Mouse (Mus musculus) left cerebral cortex, adult 9 months (tissue): ENCODE results near the gene Gatb.

ENCODE experiments used
- DNase-seq, 2 experiments: peaks; one replicate each; pipeline ENCODE4 v3.0.0; 2022; ENCODE audit warnings: low spot score in 2 of 2

Gene Gatb

DNA sequence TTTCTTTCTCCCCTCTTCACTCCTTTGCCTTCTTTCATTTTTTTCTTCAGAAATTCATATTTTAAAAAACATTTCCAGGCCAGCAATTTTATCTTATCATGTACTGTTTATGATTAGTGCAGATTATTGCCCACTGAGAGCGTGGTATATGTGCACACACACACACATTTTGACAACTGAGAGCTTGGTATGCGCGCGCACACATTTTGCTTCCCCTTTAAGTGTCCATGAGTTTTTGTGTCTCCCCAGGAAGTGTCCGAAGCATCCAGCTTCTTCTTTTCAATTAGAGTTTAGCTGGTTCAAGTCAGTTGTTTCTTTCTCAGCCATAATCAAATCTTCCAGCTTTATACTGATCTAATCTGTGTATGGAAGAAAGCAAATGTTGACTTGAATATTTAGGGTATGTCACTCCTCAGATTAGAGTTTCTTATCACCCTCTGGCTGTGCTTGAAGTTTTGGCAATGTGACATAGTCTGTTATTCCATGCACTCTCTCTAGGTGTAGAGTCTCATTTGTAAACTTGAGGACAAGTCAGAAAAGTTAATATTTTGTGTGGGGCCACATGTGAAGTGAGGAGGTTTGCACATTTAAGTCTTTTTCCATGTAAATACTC lies 18.8 kb downstream of the Gatb start:
- no peak for DNase-seq

DNA sequence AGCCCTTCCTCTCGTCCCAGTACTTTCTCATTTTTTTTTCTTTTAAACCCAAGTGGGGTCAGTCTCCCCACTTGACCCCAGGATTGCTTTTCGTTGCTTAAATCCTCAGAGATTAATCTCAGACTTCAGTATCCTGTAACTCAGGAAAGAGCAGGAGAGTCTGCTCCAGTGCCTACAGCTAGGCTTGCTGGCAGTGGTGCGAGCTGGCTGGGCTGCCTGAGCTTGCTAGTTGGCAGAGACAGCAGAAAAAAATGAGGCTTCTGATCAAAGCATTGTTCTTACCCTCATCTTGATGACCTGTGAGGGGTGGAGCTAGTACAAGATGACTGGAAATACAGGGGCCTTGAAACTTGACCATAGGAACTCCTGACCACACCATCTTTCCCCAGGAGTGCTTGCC lies 20.5 kb downstream of the Gatb start:
- no peak for DNase-seq

DNA sequence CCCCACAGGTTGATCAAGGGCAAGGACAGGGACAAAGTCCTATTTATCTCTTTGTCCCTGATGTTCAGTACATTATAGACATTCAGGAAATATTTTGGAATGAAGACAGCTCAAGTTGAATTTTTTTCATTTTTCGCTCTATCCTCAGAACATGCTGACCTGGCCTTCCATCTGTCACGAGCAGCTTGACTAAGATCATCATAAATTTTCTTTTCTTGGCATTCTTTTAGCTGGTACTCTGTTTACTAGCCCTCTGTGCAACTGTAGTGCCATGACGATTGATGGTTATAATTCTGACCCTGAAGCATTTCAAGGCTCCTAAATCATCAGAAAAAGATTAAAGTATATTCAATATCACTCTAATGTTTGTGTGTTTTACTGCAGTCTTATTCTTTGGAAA lies 25.6 kb downstream of the Gatb start:
- no peak for DNase-seq

DNA sequence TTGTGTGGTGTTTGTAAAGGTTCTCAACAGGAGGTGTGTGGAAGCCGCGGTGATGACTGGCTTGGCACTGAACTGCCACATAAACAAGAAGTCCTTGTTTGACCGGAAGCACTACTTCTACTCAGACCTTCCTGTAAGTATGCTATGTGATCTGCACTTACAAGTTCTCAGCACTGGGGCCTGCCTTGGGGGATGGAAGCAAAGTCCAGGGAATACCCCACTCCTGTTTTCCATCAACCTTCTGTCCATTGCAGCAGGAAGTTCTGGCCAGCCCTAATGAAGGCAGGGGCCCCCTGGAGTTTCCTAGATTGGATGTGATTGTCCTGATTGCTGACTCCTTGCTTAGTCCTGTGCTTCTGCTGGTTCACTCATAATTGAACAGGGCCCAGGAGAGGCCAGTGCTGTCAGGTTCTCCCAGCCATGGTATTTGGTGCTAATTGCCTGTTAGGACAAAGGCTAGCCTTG lies 28.0 kb downstream of the Gatb start:
- no peak for DNase-seq

DNA sequence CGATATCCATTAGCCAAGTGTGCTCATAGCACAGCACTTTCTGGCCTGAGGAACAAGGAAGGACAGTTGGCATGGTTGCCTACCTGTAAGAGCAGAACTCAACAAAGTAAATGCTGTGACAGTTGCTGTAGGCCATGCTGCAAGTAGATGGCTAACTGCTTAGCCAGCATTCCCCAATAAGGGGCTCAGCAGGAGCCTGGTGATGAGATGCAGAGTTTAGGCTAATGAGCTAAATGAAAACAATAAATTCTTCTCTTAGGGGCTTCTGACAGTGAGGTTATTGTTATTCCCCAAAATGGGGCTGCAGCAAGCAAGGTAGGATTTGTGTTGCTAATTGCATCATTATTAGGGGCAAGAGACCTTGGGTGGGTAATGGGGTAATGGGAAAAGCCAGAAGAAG lies 29.9 kb downstream of the Gatb start:
- DNase-seq, result no peak

DNA sequence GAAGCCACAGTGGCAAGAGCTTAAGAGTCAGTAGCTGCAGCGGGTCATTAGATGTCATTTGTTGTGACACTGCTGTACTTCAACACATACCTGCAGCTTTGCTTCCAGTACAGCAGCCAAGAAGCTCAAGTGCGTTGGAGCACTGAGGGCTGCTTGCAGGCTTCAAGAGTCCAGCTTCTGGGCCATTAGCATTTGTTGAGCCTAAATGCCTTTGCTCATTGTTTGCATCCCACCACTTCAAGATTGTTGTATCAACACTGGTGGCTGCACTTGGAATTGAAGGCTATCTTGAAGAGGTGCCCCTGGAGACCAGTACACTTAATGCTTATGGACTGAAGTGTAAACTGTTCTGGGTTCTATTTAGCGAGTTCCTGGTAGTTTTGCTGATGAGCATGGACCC lies 33.0 kb downstream of the Gatb start:
- DNase-seq, result no peak

DNA sequence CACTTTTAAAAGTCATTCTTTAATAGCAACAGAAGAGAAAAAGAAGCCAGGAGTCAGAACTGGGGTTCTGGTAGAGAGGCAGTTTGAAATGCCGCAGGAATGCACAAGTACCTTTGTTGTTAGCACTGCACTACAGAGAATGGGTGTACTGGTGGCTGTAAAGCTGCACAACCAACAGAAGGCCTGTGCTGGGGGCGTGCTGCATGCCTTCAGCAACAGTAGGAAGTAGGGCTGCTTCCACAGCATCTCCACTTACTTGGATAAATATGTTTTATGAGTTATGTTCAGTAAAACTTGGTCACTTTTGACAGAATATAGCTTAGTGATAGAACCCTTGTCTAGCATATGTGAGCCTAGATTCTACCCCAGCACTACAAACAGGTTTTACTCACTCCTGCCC lies 33.8 kb downstream of the Gatb start:
- DNase-seq, result no peak

DNA sequence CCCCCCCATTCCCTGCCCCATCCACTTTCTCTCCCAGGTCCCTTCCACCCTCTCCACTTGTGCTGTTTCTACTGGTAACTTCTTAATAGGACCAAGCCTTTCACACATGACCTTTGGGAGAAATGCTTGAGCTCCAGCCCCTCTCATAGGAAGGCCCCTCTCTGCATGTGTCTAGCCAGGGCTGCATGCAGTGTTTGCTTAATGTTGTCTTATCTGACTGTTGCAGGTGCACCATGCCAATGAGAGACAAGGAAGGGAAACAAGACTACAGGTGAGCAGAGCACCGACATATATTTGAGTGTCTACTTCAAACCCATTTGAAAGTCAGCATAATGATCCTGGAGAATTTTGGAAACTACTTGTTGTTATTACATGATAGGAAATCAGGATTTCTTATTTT lies 42.5 kb downstream of the Gatb start:
- DNase-seq, result no peak

DNA sequence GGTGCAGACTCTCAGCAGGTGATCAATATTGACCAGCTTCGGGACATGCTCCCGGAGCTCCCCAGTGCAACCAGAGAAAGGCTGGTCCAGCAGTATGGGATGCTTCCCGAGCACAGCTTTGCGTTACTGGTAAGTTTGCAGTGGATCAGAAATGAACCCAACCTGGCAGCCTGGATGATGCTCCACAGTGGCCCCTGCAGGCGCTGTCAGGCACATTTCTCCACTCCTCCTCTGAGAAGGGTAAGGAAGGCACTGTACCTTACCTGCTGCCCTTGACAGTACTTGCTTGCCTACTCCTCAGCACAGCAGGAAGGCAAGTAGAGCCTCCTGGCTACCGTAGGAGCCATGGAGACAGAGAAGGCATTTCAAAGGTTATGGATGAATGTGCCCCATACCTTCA lies 45.0 kb downstream of the Gatb start:
- peak in 1 of 2 experiments; percentile 38 for DNase-seq

DNA sequence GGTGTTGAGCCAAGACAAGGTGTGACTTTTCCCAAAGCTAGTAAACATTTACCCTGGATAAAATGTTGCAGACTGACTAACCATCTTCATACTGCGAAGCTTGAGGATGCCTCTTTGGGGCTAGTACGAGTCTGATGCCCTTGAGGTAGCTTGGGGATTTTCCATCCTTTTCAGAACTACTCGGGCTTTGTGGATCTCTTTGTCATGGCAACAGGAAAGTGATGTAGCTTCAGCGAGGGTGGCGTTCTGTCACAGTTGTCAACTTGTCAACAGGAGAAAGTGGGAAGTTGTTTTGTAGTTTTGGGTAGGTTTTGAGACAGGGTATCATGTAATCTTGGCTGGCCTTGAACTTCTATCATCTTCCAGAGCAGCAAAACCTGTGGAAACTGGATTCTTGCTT lies 45.4 kb downstream of the Gatb start:
- no peak for DNase-seq

DNA sequence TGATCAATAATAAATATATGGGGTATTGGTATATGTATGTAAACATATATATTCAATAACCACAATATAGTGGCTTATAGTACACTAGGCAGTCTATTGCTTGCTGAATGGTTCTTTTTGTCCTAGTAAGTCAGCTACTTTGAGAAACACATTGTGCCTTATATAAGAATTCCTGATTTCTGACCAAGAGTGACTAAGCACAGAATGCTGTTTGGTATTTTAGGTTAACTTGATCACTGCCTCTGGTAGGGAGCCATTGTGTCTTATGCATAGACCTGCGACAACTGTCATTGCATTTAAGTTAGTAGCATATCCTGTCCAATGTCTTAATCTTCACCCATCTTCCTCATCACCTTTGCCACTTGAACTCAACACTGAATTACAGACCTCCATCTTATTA lies 45.8 kb downstream of the Gatb start:
- no peak for DNase-seq

DNA sequence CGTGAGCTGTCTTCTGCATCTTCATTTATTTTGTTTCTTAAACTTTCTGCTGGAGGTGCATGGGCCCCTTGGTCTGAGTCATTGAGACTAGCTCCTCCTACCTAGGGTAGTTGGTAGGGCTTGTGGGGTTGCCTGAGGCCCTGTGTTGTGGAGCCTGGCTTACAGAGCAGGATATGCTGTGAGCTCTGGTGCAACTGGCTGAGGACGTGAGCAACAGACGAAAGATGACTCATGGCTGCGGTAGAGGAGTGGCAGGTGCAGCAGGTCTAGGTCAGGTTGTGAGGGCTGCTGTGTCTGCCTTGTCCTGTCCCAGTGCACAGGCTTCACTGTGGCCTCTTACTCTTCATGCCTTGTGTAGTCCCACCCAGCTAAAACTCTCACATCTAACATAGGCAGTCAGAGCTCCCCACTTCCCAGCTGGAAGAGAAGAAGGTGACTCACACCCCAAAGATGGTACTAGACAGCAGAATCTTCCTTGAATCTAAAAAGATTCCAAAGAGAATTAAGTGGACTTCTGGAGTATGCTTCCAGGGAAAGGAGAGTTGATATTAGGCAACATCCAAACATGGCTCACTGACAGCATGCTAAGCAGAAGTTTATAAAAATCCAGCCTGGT lies 56.1 kb downstream of the Gatb start:
- no peak for DNase-seq

DNA sequence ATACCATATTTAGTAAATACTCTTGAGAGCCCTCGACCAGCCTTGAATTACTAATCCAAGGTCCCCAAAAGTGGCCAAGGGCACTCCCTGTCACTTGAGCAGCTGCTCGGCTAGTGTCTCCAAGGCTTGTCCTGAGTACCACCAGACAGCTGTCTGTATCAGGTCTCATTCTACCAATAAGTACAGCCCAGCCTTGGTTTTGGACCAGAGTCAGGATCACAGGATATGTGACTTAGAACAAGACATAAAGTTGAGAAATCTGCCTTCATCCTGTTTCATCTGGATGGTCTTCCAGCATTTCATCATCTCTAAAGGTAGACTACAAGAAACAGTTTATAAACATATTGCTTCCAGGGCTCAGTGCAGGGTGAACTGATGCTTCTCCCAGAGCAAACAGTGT lies 59.8 kb downstream of the Gatb start:
- no peak for DNase-seq

DNA sequence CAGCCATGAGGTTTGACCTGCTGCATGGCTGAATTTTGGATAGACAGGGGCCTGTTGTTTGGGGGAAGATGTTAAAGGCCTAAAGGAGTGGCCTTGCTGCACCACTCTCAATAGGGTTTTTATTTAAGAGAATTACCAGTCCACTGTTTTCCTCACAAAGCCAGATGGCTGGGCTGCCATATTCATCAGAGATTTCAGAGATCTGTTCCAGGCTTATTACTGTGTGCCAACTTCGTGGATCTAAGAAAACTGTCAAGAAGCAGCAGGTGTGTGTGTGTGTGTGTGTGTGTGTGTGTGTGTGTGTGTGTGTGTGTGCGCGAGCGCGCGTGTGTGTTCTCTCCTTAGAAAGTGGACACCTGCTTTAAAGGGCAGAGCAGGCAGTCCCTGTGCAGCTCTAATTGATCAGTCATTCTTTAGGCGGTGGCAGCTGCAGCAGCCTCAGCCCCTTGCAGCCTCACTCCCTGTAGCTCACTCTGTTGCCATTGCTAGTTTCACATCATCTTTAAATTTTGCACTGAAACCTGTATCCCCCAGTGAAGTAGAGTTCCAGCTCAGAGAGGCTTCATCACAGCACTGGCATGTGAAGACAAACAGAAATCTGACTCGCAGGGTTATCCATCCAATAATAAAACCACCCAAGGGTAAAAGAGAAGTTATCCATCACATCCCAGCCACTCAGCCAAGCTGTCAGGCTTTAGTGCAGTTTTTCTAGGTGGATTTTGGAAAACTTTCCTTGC lies 60.6 kb downstream of the Gatb start:
- DNase-seq, result no peak

DNA sequence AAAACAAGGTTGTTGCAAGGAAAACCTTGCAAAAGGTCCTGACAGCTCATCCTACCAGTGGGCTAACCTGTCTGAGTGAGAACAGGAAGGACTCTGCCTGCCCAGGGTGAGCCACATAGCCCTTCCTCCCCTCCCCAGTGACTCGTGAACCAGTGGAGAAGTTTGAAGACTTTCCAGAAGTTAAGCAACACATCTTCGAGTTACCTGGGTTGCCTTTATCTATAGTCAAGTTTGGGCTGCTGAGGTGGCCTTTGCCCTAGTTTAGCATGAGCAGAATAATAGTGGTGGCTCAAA lies 61.2 kb downstream of the Gatb start:
- DNase-seq, result no peak

DNA sequence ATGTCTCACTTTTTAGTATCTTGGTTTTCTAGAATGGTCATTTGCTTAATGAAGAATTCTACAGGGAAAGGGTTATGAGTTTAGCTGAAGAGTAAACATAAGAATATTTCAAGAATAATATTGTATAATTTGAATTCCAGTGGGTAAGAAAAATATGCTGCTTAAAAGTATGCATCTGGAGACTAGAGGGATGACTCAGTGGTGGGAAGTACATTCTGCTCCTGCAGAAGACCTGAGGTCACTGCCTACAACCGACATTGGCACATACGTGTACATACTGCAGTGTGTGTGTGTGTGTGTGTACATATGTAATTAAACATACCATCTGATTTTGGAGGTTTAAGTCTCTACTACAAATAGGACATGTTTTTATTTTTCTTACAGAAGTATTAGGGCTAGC lies 61.7 kb downstream of the Gatb start:
- no peak for DNase-seq

DNA sequence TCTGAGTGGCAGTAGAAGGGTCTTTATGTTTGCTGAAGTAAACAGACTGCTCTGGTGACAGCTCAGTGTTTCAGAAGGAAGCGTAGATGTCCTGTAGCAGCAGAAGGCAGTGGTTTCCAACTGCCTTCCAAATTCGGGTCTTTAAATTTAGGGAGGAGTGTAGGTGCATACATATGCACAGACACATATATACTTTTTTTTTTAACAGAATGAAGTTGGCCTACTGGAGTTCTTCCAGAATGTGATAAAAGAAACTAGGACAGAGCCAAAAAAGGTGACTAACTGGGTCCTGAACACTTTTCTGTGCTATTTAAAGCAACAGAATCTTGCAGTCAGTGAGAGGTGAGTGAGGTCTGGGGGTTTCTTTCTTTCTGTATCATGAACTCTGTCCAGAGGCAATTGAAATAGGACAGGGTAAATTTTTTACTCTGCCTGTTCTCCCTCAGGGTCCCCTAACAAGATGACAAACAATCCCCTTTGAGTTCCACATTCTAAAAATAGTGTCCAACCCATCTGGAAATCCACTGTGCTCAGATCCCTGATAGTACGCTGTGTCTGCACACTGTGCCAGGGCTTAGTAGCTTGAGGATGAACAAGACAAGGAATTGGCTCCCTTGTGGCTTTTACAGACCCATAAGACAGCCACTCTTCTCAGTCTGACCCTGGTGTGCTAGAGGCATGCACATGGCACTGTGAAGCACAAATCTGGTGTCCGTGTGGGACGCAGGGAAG lies 63.0 kb downstream of the Gatb start:
- DNase-seq, result peak in 1 of 2 experiments; percentile 49

DNA sequence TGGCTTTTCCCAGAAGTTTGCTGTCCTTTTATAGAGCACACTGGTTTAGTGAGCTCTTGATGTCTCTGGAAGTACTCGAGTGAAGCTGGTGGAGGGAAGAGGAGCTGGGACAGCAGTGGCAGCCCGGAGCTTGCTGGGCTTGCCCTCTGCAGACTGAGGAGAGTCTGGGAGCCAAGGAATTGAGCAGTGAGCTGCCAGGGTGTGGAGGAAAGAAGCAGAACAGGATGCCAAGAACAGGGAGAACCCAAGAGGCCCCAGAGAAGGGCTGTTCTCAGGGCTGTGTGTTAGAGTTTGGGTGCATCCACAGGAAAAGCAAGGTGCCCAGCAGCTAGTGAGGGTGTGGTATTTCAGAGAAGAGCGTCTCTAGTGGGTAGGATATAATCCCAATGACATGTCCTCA lies 67.8 kb downstream of the Gatb start:
- no peak for DNase-seq

DNA sequence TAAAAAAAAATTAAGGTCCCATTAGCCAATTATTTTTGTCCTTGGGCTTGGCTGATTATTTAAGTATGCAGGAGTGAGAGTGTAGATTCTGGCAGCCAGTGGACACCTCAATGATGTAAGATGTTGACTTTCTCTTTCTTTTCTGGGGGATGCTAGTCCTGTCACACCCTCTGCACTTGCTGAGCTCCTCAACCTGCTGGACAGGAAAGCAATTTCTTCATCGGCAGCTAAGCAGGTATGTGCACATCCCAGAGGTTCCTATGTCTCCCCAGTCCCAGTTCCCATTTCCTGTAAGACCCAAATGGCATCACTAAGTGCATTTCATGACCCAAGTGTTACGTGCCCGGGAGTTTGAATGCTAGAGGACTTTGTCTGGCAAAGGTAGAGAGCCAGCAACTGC lies 70.9 kb downstream of the Gatb start:
- no peak for DNase-seq

DNA sequence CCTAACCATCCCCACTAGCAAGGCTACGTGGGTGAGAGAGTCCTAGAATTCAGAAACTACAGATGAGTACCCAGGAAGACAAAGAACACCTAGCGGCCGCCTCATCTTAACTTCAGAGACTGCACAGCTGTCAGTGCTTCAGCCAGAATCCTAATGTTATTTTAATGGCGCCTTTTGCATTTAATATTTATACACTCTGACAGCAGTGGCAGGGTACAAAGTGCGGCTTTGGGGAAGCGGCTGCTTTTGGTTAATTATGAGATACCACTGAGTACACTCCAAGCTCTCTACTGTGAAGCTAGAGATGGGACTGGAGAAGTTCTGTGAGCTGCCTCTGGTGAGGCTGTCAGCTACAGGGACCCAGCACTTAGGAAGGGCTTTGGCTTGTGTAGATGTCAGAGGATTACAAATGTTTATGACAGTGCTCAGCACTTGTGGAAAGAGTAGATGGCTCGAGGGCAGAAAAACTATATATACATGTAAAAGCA lies 71.6 kb downstream of the Gatb start:
- no peak for DNase-seq

DNA sequence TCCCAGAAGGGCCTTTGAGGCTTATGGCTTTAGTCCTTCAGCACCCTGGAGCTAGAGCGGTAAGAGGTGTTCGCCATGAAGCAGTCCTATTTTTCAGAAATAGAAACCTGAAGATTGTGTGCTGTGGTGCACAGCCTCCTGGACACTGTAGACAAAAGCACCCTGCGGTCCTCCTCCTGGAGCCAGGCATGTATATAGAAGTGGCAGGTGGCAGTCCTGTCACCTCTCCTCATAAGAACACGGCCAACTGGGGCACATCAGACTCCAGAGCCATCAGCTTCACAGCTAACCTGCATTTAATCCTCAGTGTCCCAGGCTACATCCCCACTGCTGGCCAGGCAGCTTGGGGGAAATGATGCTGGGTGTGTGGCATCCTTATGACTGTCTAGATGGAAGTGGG lies 75.3 kb downstream of the Gatb start:
- DNase-seq, result no peak

DNA sequence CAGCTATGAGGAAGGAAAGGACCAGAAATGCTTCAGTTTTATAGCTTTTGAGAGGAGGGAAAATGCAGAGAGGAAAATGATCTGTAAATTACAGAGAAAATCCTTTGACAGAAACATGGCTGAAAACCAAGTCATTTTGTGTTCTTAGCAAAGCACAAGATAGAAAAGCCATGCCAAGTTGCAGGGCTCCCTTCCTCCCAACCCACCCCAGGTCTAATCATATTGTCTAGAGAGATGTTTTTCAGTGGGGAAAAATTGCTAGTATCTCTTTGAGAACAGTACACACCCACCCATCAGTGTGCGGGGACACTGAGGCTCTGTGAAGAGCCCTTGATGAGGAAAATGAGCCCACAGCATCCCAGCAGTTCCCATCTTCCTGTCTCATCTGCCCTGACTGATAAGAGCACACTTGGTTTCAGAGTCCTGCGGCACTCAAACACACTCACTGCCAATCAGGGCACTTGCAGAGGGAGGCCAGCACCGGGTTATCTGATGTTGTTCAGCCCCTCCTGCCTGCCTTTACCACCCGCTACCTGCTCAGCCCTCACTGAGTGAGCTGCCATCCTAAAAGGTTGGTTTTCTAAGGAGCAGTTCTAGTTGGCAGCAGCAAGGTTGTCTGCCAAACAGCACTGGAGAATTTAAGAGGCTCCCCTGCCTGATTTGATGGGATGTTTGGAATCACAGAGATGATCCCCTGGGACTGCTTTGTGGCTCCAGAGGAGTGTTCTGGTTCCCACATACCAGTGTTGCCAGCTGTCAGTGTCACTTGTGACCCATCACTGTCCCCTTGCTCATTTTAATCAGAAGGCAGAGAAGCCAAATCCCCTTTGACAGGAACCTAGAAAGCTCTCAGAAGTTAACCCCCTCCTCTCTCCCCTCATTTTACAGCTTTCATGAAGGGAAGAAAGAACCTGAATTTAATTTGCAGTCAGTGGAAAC lies 79.1 kb downstream of the Gatb start:
- DNase-seq, result no peak
